Mouse (Mus musculus) right cerebral cortex, postnatal 4 days (tissue): ENCODE results near the gene Acap2.

ENCODE experiments used
- DNase-seq: peaks from one replicate; pipeline ENCODE4 v3.0.0-alpha.2; 2022

Acap2 gene

GRCm38 (mm10) chr16:31077396-31077795 lies 123.6 kb downstream of the Acap2 start:
- no peak for DNase-seq

GRCm38 (mm10) chr16:31076436-31076835 lies 124.6 kb downstream of the Acap2 start:
- DNase-seq, result no peak

GRCm38 (mm10) chr16:31074324-31074908 lies 126.6 kb downstream of the Acap2 start:
- no peak for DNase-seq

GRCm38 (mm10) chr16:31071731-31072130 lies 129.3 kb downstream of the Acap2 start:
- no peak for DNase-seq

GRCm38 (mm10) chr16:31070358-31071133 lies 130.5 kb downstream of the Acap2 start:
- DNase-seq, result peak; percentile 93

GRCm38 (mm10) chr16:31069211-31070166 lies 131.6 kb downstream of the Acap2 start:
- no peak for DNase-seq

GRCm38 (mm10) chr16:31068280-31068679 lies 132.8 kb downstream of the Acap2 start:
- DNase-seq, result no peak

GRCm38 (mm10) chr16:31066344-31067098 lies 134.5 kb downstream of the Acap2 start:
- DNase-seq, result no peak

- DNase-seq, result no peak
These were observed 136.3 kb downstream of the Acap2 start for GRCm38 (mm10) chr16:31064782-31065181.

- DNase-seq, result no peak
These were observed 138.1 kb downstream of the Acap2 start for GRCm38 (mm10) chr16:31062918-31063317.

GRCm38 (mm10) chr16:31061246-31061880 lies 139.7 kb downstream of the Acap2 start:
- no peak for DNase-seq

GRCm38 (mm10) chr16:31060714-31061113 lies 140.3 kb downstream of the Acap2 start:
- DNase-seq, result no peak

- no peak for DNase-seq
These were observed 140.8 kb downstream of the Acap2 start for GRCm38 (mm10) chr16:31060226-31060625.

GRCm38 (mm10) chr16:31059730-31060129 lies 141.3 kb downstream of the Acap2 start:
- no peak for DNase-seq

GRCm38 (mm10) chr16:31052812-31053211 lies 148.2 kb downstream of the Acap2 start:
- DNase-seq, result no peak

GRCm38 (mm10) chr16:31052177-31052726 lies 148.8 kb downstream of the Acap2 start:
- DNase-seq, result no peak

GRCm38 (mm10) chr16:31050701-31051100 lies 150.3 kb downstream of the Acap2 start:
- DNase-seq, result no peak

GRCm38 (mm10) chr16:31048194-31048593 lies 152.9 kb downstream of the Acap2 start:
- no peak for DNase-seq

GRCm38 (mm10) chr16:31047186-31047898 lies 153.7 kb downstream of the Acap2 start:
- no peak for DNase-seq

- DNase-seq, result no peak
These were observed 154.8 kb downstream of the Acap2 start for GRCm38 (mm10) chr16:31046217-31046659.

GRCm38 (mm10) chr16:31045211-31045610 lies 155.8 kb downstream of the Acap2 start:
- DNase-seq, result no peak
